22 mouse cellular contexts compared by ENCODE assay signal in genomic region chr15:80474429-80475002, GRCm38 (mm10).
A peak's percentile ranks its signal among the peaks of the same experiment; 100 is the strongest.
DNase-seq lines count a peak whose midpoint lies in the region; ATAC-seq and TF ChIP-seq lines count a peak whose summit lies in the region.
"Had no signal": no experiment of that assay in that cellular context is flagged by ENCODE, and none has a peak within 500 bp of the region (broad histone marks: within the 10 kb centered on the region; RNA-seq: fewer than 3 reads in every experiment).

No protein-coding gene starts in this region.

- H3K27ac ChIP-seq in hindbrain, embryonic 14.5 days = 0 out of 2 replicates have a peak overlapping the region, but pooled peaks have one; percentile 24
- no peak overlapping the region for H3K27ac ChIP-seq in hindbrain, embryonic 16.5 days (ENCODE audit: low read depth, low read length)
- no peak overlapping the region for H3K27ac ChIP-seq in midbrain, embryonic 11.5 days (ENCODE audit: low read depth, low read length)
- no peak overlapping the region for H3K27ac ChIP-seq in midbrain, embryonic 16.5 days (ENCODE audit: low read length)
- peak overlapping the region; percentile 48 for H3K27ac ChIP-seq in cortical plate, adult 2 months (ENCODE audit: insufficient read depth, low read length)
- H3K27ac ChIP-seq: embryonic facial prominence, embryonic 10.5 days; embryonic facial prominence, embryonic 12.5 days; forebrain, embryonic 13.5 days; forebrain, embryonic 15.5 days had no signal

- H3K36me3 ChIP-seq in hindbrain, embryonic 14.5 days (replicated peaks; ENCODE audit: control insufficient read depth, insufficient read depth) = no peaks in the 10 kb centered on the region
- no peaks in the 10 kb centered on the region for H3K36me3 ChIP-seq in hindbrain, embryonic 16.5 days (ENCODE audit: control insufficient read depth, insufficient read depth, low read length)
- H3K36me3 ChIP-seq in midbrain, embryonic 11.5 days (ENCODE audit: control insufficient read depth, insufficient read depth, low read length) = no peaks in the 10 kb centered on the region
- H3K36me3 ChIP-seq in midbrain, embryonic 16.5 days (ENCODE audit: control insufficient read depth, insufficient read depth, low read length) = no peaks in the 10 kb centered on the region
- H3K36me3 ChIP-seq: embryonic facial prominence, embryonic 10.5 days; embryonic facial prominence, embryonic 12.5 days; forebrain, embryonic 15.5 days had no signal

- no peak for ATAC-seq in hindbrain, embryonic 14.5 days (ENCODE audit: low FRiP score)
- ATAC-seq in hindbrain, embryonic 16.5 days = no peak
- ATAC-seq in midbrain, embryonic 11.5 days (ENCODE audit: low FRiP score) = no peak
- no peak for ATAC-seq in midbrain, embryonic 16.5 days
- ATAC-seq: activated CD4-positive, CD25-positive, alpha-beta regulatory T cell, adult 4 months; forebrain, embryonic 13.5 days; forebrain, embryonic 15.5 days; forebrain, postnatal 0 days; Patski had no signal

- H3K9ac ChIP-seq in hindbrain, embryonic 14.5 days = no peak overlapping the region
- no peak overlapping the region for H3K9ac ChIP-seq in hindbrain, embryonic 16.5 days (ENCODE audit: low read depth, low read length)
- no peak overlapping the region for H3K9ac ChIP-seq in midbrain, embryonic 11.5 days (ENCODE audit: low read length)
- H3K9ac ChIP-seq in midbrain, embryonic 16.5 days (ENCODE audit: low read depth, low read length) = no peak overlapping the region
- H3K9ac ChIP-seq: embryonic facial prominence, embryonic 12.5 days; forebrain, embryonic 13.5 days; forebrain, embryonic 15.5 days; forebrain, postnatal 0 days had no signal

- no peak overlapping the region for H3K4me2 ChIP-seq in hindbrain, embryonic 14.5 days (replicated peaks)
- no peak overlapping the region for H3K4me2 ChIP-seq in hindbrain, embryonic 16.5 days (ENCODE audit: low read length)
- H3K4me2 ChIP-seq in midbrain, embryonic 11.5 days = no peak overlapping the region
- H3K4me2 ChIP-seq in midbrain, embryonic 16.5 days (ENCODE audit: low read length) = no peak overlapping the region
- H3K4me2 ChIP-seq: embryonic facial prominence, embryonic 12.5 days; forebrain, embryonic 13.5 days; forebrain, embryonic 15.5 days had no signal

- no peak for TF ChIP-seq POLR2A in cortical plate, adult 2 months (IDR thresholded peaks at IDR 0.05; ENCODE audit: extremely low read depth, insufficient read depth, low read length)

- no peaks in the 10 kb centered on the region for H3K9me3 ChIP-seq in hindbrain, embryonic 14.5 days (ENCODE audit: control insufficient read depth, low read length)
- no peaks in the 10 kb centered on the region for H3K9me3 ChIP-seq in hindbrain, embryonic 16.5 days (ENCODE audit: control insufficient read depth, low read length)
- H3K9me3 ChIP-seq in midbrain, embryonic 11.5 days (ENCODE audit: control insufficient read depth, low read length) = no peaks in the 10 kb centered on the region
- H3K9me3 ChIP-seq in midbrain, embryonic 16.5 days (replicated peaks; ENCODE audit: control insufficient read depth, low read length, poor library complexity, severe bottlenecking) = no peaks in the 10 kb centered on the region
- H3K9me3 ChIP-seq: embryonic facial prominence, embryonic 10.5 days; embryonic facial prominence, embryonic 12.5 days; forebrain, embryonic 13.5 days; forebrain, embryonic 15.5 days had no signal

- H3K27me3 ChIP-seq in hindbrain, embryonic 14.5 days (ENCODE audit: control insufficient read depth, insufficient read depth, low read length) = no peaks in the 10 kb centered on the region
- no peaks in the 10 kb centered on the region for H3K27me3 ChIP-seq in hindbrain, embryonic 16.5 days (replicated peaks; ENCODE audit: control insufficient read depth, insufficient read depth, low read length)
- H3K27me3 ChIP-seq in midbrain, embryonic 11.5 days (ENCODE audit: control insufficient read depth, insufficient read depth, low read length) = no peaks in the 10 kb centered on the region
- no peaks in the 10 kb centered on the region for H3K27me3 ChIP-seq in midbrain, embryonic 16.5 days (ENCODE audit: control insufficient read depth, insufficient read depth, low read depth, low read length)
- H3K27me3 ChIP-seq: embryonic facial prominence, embryonic 12.5 days; forebrain, embryonic 13.5 days; forebrain, embryonic 15.5 days; Patski had no signal

- H3K4me3 ChIP-seq in hindbrain, embryonic 14.5 days (replicated peaks; ENCODE audit: low read length) = no peak overlapping the region
- H3K4me3 ChIP-seq in hindbrain, embryonic 16.5 days (ENCODE audit: low read length) = no peak overlapping the region
- H3K4me3 ChIP-seq in midbrain, embryonic 11.5 days (ENCODE audit: low read depth, low read length) = no peak overlapping the region
- no peak overlapping the region for H3K4me3 ChIP-seq in midbrain, embryonic 16.5 days (ENCODE audit: low read depth, low read length)
- H3K4me3 ChIP-seq in cortical plate, adult 2 months (ENCODE audit: insufficient read depth, low read length) = no peak overlapping the region
- H3K4me3 ChIP-seq: embryonic facial prominence, embryonic 10.5 days; embryonic facial prominence, embryonic 12.5 days; forebrain, embryonic 13.5 days; forebrain, embryonic 15.5 days had no signal

- 83% methylated on average over 6 of the region's 6 CpGs for whole genome bisulfite sequencing in hindbrain, embryonic 14.5 days
- 82% methylated on average over 6 of the region's 6 CpGs for WGBS in hindbrain, embryonic 16.5 days
- WGBS in midbrain, embryonic 11.5 days = 82% methylated on average over 6 of the region's 6 CpGs
- 80% methylated on average over 6 of the region's 6 CpGs for WGBS in midbrain, embryonic 16.5 days

- no peak for DNase-seq in hindbrain, embryonic 14.5 days (ENCODE audit: low spot score)
- peak; percentile 35 for DNase-seq in midbrain, embryonic 11.5 days (ENCODE audit: low spot score, missing footprints)
- no peak for DNase-seq in MN1 (ENCODE audit: low spot score)
- DNase-seq: adrenal gland, adult 8-10 months; adrenal gland, postnatal 14 days; adrenal gland, postnatal 36 days; cerebellum, adult 11 months; cerebellum, adult 18-20 months; cerebellum, adult 8-10 months; cerebellum, adult 9-11 months; cerebellum, postnatal 14 days; cerebellum, postnatal 36 days; forebrain, postnatal 0 days had no signal

- H3K4me1 ChIP-seq in hindbrain, embryonic 14.5 days (replicated peaks; ENCODE audit: control insufficient read depth, insufficient read depth, low read length) = no peaks in the 10 kb centered on the region
- H3K4me1 ChIP-seq in hindbrain, embryonic 16.5 days (ENCODE audit: control insufficient read depth, insufficient read depth, low read depth, low read length) = no peaks in the 10 kb centered on the region
- H3K4me1 ChIP-seq in midbrain, embryonic 11.5 days (ENCODE audit: control insufficient read depth, insufficient read depth, low read length) = no peaks in the 10 kb centered on the region
- H3K4me1 ChIP-seq in midbrain, embryonic 16.5 days (ENCODE audit: control insufficient read depth, insufficient read depth, low read length) = no peaks in the 10 kb centered on the region
- H3K4me1 ChIP-seq in cortical plate, adult 2 months (ENCODE audit: control insufficient read depth, insufficient read depth, low read length) = peaks cover 7% of the 10 kb centered on the region
- H3K4me1 ChIP-seq: embryonic facial prominence, embryonic 10.5 days; embryonic facial prominence, embryonic 12.5 days; forebrain, embryonic 13.5 days; forebrain, embryonic 15.5 days had no signal

- TF ChIP-seq CTCF in cortical plate, adult 2 months (IDR thresholded peaks at IDR 0.05; ENCODE audit: extremely low read depth, insufficient read depth, low read length) = no peak

Comparison
In these comparisons a context has a peak if more than half of its experiments do, and no peak if none do; other contexts are left out.
1. H3K27ac ChIP-seq: peak in hindbrain, embryonic 14.5 days (single experiment) and cortical plate, adult 2 months (single experiment); none in hindbrain, embryonic 16.5 days (single experiment), midbrain, embryonic 11.5 days (single experiment) and midbrain, embryonic 16.5 days (single experiment).